Mouse (Mus musculus): ENCODE data around the gene Spsb4.

Gene Spsb4
- long read RNA-seq, experiment 1, result 0 reads
- long read RNA-seq, experiment 2, partial matches to known transcripts, result 1 of 5 reads
- long read RNA-seq, experiment 2, other reads (novel, unspliced or antisense), result 0 of 5 reads

GRCm38 (mm10) chr9:97018677-97019147 lies at the start of gene Spsb4:
Gene Spsb4 (minus strand): TSS chr9:97018843.
- intact Hi-C loops (cut with DNase I), result loop anchor here (5.0 kb wide), 1 partner anchor 56 kb away; no protein-coding TSS in a partner anchor

GRCm38 (mm10) chr9:97067761-97068160 lies 49.1 kb upstream of the Spsb4 start:
- intact Hi-C loops (cut with DNase I), result loop anchor here (1.0 to 2.0 kb wide), 2 partner anchors 106 to 151 kb away; no protein-coding TSS in a partner anchor

GRCm38 (mm10) chr9:97065885-97066284 lies 47.2 kb upstream of the Spsb4 start:
- intact Hi-C loops (cut with DNase I), result no loop called here

DNA sequence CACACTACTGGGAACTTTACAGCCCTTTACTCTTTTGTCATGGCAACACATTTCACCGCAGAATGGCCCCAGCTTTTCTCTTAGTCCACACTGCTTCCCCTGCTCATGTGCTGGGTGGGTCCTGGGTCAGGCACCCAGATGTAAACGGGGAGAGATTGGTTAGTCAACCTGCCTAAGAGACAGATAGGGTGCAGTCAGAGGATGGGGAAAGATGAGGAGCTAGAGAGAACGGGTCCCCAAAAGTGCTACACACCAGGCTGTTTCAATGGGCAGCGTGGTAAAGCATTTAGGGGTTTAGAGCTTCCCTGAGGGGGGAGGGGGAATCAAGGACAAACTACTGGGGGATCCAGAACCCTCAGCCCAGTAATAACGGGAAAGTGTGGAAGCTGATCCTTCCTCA lies 46.6 kb upstream of the Spsb4 start:
- intact Hi-C loops (cut with DNase I), result no loop called here

DNA sequence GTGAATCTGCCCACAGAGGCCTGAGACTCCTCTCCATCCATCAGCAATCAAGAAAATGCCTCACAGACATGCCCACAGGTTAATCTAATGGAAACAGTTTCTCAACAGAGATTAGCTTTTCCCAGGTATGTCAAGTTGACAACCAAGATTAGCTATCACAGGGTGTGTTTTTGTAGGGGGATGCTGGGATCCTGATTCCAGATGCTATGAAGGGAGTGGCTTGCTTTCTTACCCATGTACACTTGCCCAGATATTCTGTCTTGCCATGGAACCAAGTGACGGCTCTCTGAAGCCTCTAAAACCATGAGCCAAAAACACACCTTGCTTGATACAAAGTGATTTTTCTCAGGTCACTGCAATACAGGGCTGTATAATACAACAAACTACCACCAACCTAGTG lies 45.5 kb upstream of the Spsb4 start:
- intact Hi-C loops (cut with DNase I), result no loop called here

- intact Hi-C loops (cut with DNase I), result no loop called here
Measured at GRCm38 (mm10) chr9:97061696-97062095, 43.1 kb upstream of the Spsb4 start.

DNA sequence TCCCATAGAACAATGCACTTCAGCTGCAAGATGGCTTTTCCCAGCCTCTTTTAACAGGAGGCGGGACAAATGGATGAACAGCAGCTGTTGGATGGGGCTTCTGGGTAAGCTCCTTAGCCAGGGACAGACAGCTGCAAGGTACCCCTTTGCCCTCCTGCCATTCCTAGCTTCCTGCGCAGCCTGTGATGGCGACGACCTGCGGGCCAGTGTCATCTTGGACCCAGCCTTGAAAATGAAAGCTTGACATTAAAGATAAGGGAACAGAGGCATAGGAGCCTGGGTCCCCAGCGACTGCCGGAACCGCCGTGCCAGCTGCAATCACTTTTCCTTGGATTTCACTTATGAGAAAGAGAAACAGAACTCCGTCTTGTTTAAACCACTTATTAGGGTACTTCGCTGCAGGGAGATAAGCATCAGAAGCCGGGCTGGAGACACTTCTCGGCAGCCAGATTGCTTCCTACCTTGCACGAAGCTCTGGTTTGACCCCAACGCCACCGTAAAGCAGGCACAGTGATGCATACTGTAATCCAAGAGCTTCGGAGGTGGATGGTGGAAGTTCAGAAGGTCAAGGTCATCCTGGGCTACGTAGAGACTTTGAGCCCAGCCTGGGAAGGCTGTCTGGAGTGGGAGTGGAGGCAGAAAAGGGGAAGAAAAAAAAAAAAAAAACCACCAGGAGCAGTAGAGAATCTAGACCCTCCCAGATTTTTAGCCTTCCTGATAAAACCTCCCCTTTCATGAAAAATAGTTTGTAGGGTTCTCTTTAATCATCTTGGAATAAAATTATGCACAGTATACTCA lies 38.1 kb upstream of the Spsb4 start:
- intact Hi-C loops (cut with DNase I), result no loop called here

DNA sequence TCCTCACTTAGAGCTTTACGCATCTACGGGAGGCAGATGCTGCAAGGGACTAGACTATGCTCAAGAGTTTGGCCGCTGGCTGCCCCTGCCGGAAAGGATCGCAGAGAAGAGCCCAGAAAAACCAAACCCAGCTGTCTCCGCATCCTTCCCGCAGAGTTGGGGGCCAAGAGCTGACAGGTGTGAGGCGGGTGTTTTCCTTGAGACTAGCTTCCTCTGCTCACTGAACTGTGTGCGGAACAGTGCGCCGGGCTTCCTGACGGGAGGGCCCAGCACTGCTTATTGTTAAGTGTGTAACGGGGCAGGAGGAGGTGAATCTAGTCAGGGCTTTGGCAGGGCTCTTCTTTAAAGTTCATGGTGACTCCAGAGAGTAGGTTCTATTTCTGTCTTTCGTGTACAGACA lies 37.3 kb upstream of the Spsb4 start:
- intact Hi-C loops (cut with DNase I), result no loop called here

- intact Hi-C loops (cut with DNase I), result no loop called here
Measured at GRCm38 (mm10) chr9:97051176-97051575, 32.5 kb upstream of the Spsb4 start.

- intact Hi-C loops (cut with DNase I), result no loop called here
Measured at GRCm38 (mm10) chr9:97046240-97046639, 27.6 kb upstream of the Spsb4 start.

- intact Hi-C loops (cut with DNase I), result no loop called here
Measured at GRCm38 (mm10) chr9:97041633-97042032, 23.0 kb upstream of the Spsb4 start.

DNA sequence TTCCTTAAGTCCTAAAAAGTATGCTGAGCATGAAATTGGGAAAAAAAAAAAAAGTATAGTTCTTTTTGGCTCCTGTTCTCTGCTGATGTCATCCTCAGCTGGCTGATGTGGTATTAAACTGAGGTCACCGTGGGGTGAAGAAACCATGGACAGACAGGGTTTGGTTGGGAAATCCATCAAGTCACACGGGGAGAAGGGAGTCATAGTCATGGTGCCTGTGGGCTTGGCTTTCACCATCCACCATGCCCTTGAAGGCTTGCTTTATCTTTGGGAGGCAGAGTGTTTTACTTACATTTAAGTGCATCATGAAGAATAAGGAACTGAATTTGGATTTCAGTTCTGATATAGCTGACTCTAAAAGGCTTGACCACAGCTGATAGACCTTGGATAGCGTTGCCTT lies 19.4 kb upstream of the Spsb4 start:
- intact Hi-C loops (cut with DNase I), result no loop called here

DNA sequence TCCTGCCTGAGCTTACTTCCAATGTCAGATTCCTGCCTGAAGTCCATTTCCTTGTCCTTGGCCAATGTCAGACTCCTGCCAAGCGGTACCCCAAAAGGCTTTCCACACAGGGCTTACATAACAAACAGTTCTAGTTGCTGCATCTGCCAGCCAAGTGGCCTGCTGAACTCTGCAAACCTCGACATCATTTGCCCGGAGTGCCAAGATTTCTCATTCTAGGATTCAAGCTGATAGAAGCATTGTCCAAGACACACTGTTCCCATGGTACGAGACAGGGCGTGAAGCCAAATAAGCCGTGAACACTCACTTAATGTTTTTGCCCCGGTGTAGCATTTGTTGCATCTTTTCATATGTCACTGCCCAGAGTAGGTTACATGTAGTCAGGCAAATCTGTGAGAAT lies 18.0 kb upstream of the Spsb4 start:
- intact Hi-C loops (cut with DNase I), result no loop called here

GRCm38 (mm10) chr9:97027361-97027760 lies 8.7 kb upstream of the Spsb4 start:
- intact Hi-C loops (cut with DNase I), result no loop called here

DNA sequence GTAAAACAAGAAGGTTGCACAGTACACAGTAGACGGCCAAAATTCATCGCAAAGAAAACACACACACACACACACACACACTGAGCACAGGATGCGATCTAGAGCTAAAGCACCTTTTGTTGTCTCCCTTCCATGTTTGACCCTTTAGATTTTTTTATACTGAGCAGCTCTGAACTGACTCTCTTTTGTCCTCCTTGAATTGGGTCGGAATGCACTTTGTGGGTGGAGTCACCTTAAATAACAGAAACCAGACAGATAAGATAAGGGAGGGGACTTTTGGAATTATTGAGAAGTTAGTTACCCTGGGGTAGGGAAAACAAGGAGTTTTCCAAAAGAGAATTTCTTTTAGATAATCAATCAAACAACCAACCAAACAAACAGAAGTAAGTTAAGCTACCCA lies 7.4 kb upstream of the Spsb4 start:
- intact Hi-C loops (cut with DNase I), result no loop called here

GRCm38 (mm10) chr9:97024451-97024850 lies 5.8 kb upstream of the Spsb4 start:
- intact Hi-C loops (cut with DNase I), result no loop called here

- intact Hi-C loops (cut with DNase I), result no loop called here
Measured at GRCm38 (mm10) chr9:97022948-97023347, 4.3 kb upstream of the Spsb4 start.

DNA sequence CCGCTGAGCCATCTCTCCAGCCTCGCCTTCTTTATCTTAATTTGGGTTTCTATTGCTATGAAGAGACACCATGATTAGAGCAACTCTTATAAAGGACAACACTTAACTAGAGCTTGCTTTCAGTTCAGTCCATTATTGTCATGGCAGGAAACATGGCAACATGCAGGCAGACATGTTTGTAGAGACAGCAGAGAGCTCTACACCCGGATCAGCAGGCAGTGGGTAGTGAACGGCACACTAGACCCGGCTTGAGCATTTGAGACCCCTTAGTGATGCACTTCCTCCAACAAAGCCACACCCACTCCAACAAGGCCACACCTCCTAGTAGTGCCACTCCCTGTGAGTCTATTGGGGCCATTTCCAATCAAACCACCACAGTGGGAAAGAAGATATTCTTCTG lies 3.7 kb upstream of the Spsb4 start:
- intact Hi-C loops (cut with DNase I), result no loop called here

GRCm38 (mm10) chr9:97020152-97020551 lies 1.5 kb upstream of the Spsb4 start:
- intact Hi-C loops (cut with DNase I), result no loop called here

GRCm38 (mm10) chr9:97019686-97020085 lies 1.0 kb upstream of the Spsb4 start:
- intact Hi-C loops (cut with DNase I), result loop anchor here (5.0 kb wide), 1 partner anchor 57 kb away; no protein-coding TSS in a partner anchor

DNA sequence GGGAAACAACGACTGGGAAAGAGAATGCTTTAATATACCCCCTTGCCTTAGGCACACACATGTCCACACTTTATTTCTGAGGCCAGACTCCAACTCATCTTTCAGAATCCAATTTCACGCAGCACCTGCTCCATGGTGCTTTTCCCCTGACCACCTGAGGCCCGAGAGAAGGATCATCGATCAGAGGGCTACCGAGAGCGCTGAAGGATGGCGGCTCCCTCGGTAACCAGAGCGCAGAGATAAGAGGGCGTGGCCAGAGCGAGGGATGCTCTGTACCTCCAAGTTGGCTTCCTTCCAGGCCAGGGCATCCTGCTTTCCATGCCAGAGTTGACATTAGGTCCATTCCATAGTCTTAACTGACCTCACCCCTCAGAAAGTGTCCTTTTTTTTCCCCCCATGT lies 588 bp upstream of the Spsb4 start:
- intact Hi-C loops (cut with DNase I), result loop anchor here (5.0 kb wide), 1 partner anchor 57 kb away; no protein-coding TSS in a partner anchor

- intact Hi-C loops (cut with DNase I), result loop anchor here (5.0 kb wide), 1 partner anchor 56 kb away; no protein-coding TSS in a partner anchor
Measured at GRCm38 (mm10) chr9:97017811-97018641, 617 bp downstream of the Spsb4 start.

All from adrenal gland (tissue).